7 mouse cellular contexts compared by ENCODE assay signal in the genomic region with DNA sequence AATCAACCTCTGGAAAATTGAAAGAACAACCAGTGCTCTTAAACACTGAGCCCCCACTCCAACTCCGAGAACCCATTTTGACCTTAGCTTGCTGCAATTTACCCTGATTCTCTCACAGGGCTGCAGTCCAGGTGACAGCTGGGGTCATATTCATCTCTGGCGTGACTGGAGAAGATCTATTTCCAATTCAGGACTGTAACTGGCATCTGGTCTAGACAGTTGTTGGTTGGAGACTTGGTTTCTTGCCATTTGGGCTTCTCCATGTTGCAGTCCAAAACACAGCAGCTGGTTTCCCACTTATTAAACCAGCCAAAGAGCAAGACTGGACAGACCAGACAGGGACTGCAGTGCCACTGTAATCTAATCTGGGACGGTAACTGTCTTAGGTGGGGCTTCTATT.
"Had no signal": no experiment of that assay in that cellular context is flagged by ENCODE, and none has a peak within 500 bp of the region (broad histone marks: within the 10 kb centered on the region; RNA-seq: fewer than 3 reads in every experiment).

No protein-coding gene starts in this region.

- ATAC-seq: liver, postnatal 0 days had no signal

- DNase-seq: kidney, postnatal 14 days; liver; liver, embryonic 13.5 days; liver, postnatal 0 days; spleen, adult 18-20 months; thymus, adult 18-20 months; thymus, postnatal 14 days had no signal
